Mouse (Mus musculus) adipocyte (in vitro differentiated cells): ENCODE data around the gene Ddc.

Source experiments
- DNase-seq: peaks from one replicate; pipeline ENCODE4 v3.0.0-alpha.2; 2016; ENCODE audit warnings: low spot score

The Ddc gene

DNA sequence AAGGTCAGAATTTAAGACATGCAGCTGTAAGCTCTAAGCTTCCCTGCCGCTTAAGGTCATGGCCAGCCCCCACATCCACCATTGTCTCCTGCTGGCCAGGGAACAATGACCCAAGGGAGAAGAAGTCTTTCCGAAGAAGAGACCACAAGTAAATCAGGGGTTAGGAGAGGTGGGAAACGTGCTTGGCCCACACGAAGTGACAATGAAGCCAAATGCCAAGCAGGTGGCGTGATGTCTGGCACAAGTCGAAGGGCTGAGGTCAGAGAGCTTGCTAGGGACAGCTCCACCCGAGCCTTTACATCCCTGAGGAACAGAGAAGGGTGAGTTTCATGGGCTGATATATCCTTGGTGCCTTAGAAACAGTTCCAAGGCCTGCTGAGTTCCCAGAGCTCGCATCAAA lies 52.9 kb downstream of the Ddc start:
- no peak for DNase-seq

- DNase-seq: peak; percentile 87
Observed at GRCm38 (mm10) chr11:11844367-11844971, 53.5 kb downstream of the Ddc start.

DNA sequence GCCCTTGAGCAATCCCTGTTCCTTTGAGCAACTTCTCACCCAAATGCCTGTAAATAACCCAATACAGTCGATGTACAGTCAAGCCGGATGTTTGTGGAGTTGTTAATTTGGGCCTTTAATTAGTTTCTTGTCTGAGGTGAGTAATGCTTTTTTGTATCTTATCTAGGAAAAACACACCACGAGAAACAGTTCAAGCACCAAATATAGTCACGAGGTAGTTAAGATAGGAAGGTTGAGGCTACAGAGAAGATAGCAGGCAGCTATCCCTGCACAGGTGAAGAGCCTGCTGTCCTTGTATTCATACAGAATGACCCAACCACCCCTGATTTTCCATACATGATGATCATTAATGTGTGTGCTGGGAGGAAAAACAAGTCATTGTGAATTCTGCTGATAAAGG lies 56.4 kb downstream of the Ddc start:
- no peak for DNase-seq

DNA sequence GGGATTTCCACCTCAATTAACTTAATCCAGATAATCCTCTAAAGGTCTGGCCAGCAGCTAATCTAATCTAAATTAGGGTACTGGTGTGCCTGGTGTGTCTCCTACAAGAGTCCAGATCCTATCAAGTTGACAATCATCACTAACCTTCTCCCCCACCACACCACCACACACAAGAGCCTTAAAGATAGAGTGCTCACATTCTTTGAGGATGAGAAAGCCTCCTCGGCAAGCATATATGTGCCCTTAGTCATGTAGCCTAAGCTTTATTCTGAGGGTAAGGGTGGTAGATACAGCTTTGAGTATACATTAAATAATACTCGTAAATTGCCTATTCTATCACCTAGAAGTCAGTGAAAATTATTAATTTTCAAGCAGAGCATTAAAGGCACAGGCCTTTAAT lies 57.2 kb downstream of the Ddc start:
- no peak for DNase-seq

- no peak for DNase-seq
Observed at GRCm38 (mm10) chr11:11839874-11840273, 58.1 kb downstream of the Ddc start.

DNA sequence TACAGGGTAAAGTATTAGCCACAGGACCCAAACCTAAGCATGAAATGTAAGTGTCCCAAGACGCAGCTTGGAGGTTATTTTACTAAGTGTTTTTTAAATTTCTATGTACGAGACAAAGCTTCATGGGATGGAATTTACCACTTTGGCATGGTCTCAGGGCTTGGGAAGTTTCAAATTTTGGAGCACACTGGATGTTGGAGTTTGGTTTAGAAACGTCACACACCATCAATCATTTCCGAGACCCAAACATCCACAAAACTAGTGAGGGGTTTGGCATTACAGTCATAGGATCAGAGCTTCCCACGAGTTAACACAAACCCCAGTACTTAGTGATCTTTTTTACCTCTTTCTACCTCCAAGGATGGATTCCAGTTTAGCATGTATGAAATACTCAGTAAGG lies 60.6 kb downstream of the Ddc start:
- no peak for DNase-seq

DNA sequence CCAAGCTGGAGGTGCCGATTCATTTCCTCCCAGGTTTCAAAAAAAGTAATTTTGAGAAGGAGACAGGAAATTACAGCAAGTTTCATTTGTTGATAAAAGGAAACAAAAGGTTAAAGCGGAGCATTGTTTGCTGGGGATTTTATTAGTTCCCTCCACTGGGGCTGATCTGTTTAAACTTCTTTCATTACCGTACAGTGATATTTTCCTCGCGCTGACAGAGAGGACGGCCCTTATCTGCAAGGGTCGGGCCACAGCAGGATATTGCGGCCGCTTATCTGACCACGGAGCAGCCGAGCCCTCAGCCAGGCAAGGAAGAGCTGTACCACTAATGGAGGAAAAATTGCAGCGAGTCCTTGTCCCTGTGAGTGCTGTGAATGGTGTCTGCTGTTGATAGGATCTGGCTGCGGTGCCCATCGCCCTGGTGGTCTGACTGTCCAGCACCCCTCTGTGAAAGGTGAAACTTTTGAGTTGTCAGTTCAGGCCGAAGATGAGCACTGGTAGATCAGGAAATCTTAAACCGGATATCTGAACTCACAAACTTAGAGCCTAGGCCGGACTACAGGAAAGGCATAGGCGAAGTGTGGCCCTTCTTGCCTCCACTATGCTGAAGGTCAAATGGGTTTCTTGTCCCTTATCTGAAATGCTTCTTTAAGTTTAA lies 61.1 kb downstream of the Ddc start:
- no peak for DNase-seq

- DNase-seq: no peak
Observed at GRCm38 (mm10) chr11:11836262-11836661, 61.7 kb downstream of the Ddc start.

DNA sequence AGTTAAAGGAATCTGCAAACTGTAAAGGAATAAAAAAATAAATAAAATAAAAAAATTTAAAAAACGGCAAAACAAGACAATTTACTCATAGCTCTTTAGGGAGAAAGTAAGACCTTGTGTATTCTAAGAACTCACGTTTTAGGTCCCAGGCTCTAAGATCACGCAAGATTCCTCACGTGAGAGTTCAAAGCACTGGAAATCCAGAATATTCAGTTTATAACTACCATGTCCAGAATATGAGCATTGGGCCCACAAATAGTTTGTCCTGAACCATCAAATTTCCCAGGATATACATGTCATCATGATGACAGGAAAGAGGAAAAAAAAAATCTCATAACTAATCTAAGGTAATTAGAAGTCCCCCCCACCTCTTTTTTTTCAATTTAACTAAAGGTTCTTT lies 62.2 kb downstream of the Ddc start:
- no peak for DNase-seq

GRCm38 (mm10) chr11:11835361-11835760 lies 62.6 kb downstream of the Ddc start:
- DNase-seq: no peak

DNA sequence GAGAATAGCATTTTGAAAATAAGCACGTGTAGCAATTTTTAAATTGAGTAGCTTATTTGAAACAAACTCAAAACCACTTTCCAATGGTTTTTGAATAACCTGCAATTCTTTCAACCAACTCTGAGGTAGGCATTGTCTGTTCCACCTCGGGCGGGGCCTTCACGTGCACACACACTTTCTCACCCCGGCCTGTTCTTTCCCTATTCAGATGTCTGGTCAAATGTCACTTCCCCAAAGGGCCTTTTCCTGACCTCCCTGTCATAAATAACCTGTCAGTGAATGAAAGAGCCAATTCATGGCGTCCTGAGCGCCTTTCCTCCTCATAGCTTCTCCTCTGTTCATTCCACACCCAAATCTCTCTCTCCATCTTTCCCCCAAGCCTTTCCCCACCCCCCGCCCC lies 64.8 kb downstream of the Ddc start:
- DNase-seq: no peak

GRCm38 (mm10) chr11:11832755-11833084 lies 65.2 kb downstream of the Ddc start:
- DNase-seq: peak; percentile 22

DNA sequence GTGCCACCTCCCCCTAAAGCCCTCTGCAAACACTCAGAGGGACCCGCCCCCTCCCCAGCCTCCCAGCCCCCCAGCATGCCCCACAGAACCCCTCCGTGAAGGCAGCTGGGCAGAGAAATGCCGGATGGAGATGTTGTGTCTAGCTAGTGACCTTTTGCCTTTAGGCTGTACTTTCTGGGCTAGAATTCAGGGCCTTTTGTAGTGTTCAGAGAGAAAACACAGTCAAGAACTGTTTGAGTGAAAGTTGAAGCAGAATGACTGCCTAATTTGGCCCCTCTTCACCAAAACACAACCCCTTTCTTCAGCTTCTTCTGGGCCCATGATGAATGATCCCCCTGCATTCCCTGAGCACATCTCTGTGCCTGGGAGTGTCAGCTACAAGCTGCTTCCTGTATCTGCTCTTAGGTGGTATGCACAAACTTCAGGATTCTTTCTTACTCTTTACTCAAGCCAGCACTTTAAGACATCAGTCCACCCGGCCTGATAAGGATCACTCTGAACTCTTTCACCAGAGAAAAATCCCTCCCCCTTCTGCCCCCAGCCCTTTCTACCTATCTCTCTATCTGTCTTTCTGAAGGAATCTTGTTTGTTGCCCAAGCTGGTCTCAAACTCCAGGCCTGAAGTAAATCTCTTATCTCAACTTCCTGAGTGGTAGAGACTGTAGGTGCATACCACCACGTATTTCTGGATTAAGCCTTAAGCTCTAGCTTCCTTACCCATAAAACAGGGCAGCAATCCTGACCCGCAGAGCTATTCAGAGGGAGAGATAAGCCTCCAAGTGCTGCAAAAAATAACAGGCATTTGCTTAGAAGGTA lies 65.8 kb downstream of the Ddc start:
- DNase-seq: peak; percentile 54

GRCm38 (mm10) chr11:11831526-11831925 lies 66.4 kb downstream of the Ddc start:
- DNase-seq: no peak

DNA sequence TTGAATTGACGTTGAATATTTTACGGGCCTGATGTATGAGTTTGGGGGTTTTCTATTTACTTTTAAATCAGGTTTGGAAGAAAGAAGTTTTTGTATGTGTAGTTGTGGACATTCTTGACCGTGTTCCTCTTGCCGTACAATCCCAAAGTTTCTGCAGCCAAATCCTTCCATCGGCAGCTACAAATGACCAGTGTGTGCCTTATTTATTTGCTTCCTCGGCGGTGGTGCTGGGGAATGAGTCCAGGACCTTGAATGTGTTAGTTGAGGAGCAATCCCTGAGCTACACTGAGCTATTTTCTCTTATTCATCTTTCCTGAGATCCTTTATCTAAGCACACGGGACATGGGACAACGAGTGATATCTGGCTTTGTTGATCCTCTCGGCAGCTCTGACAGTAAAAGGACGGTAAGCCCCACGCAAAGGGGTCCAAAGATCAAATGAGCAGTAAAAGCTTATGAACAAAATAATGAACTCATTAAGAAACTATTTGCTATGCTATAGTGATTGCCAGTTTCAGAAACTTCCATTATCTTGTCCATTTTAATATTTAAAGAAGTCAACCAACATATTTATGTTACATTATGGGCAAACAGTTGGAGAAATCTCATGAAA lies 67.0 kb downstream of the Ddc start:
- no peak for DNase-seq

- DNase-seq: no peak
Observed at GRCm38 (mm10) chr11:11829161-11830000, 68.6 kb downstream of the Ddc start.

DNA sequence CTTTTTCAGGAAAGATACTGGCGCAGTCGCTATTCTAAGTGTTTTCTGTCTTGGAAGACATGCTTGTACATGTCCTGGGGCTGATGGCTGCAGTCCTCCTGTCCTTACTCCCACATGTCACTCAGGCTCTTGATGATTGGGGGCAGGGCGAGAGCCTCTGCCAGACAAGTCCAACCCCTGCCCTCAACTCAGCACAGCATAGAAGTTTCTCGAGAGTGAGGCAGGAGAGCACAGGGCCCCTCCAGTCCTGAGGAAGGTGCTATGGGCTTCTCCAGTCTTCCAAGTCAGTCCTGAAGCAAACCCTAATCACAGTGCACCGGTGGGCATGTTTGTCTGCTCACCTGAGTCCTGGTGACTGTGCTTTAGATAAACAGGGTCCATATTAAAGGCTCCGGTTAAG lies 69.2 kb downstream of the Ddc start:
- no peak for DNase-seq

DNA sequence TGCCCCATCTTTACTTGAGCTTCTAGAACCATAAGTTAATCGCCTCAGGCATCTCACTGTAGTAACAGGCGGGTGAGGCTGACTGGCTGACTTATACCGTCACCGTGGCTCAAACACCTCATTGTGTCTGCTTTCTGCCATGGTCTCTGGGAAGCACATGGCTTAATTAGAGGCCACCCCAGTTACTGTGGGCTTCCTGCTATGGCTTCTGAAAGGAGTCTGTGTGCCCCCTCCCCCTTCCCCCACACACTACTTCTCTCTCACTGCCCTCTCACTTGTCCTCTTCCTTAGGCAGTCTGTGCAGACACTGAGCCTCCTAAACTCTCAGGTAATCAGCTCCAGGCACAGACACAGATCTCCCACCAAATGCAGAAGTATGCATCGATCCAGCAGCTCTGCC lies 69.7 kb downstream of the Ddc start:
- DNase-seq: no peak

DNA sequence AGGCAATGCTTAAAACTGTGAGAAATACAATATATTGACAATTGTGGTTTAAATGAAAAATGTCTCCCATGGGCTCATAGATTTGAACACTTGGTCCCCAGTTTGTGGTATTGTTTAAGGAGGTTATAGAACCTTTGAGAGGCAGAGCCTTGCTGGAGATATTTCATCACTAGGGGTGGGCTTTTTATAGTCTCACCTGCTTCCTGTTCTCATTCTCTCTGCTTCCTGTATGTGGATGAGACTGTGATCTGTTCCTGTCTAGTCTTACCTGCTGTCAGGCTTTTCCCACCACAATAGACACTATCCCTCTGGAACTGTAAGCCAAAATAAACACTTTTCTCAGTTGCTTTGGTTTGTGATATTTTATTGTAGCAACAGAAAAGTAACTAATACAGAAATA lies 71.5 kb downstream of the Ddc start:
- DNase-seq: no peak

DNA sequence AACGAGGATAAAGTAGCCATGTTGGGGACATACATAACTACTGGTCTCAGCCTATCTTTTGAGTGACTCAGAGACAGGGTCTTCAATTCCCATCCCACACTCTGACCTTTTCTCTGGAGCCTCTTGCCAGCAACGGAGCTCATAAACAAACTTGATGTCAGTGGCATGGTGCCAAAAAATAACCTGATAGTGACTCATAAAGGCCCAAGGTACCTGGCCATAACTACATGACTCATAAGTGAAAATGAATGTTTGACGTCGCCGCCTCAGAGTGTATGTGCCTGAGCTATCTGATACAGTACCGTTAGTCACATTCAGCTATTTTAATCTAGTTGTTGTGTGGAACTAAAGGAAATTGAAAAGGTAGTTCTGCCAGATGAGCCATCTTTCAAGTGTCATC lies 72.3 kb downstream of the Ddc start:
- DNase-seq: no peak

GRCm38 (mm10) chr11:11824970-11825635 lies 72.8 kb downstream of the Ddc start:
- no peak for DNase-seq
